Mouse (Mus musculus) right cerebral cortex, postnatal 4 days (tissue): ENCODE measurements around the gene 2310002L09Rik.
"Not testable (repeated sequence)": the region's sequence is repeated elsewhere in the genome, so short reads cannot be mapped to it uniquely, and the experiment has no call there.

Experiments
- DNase-seq: peaks from one replicate; pipeline ENCODE4 v3.0.0-alpha.2; 2022

Gene 2310002L09Rik

DNA sequence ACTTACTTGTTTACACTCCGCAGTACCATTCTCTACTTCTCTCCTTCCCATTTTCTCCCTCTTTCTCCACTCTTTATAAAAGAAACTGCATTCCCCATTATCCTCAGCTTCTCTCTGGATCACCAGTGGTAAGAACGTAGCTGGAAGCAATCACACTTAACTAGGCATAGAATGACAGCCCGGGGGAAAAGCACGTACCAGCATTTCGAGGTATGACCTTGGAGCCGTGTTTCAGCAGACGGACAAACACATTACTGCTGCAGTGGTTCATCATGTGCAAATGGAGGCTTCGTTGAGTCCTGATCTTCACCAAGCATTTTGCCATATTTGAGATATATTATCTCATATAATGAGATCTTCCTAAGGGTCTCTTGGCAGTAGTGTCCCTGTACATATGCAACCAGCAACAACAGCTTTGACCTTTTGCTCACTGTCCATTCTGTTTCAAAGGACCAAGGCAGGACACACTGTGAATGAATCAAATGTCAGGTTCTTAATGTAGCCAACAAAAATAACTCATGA, at the start of gene 2310002L09Rik:
TSS of gene 2310002L09Rik (minus strand) at position 472 of the 522 bp plus-strand sequence.
- DNase-seq: no peak

DNA sequence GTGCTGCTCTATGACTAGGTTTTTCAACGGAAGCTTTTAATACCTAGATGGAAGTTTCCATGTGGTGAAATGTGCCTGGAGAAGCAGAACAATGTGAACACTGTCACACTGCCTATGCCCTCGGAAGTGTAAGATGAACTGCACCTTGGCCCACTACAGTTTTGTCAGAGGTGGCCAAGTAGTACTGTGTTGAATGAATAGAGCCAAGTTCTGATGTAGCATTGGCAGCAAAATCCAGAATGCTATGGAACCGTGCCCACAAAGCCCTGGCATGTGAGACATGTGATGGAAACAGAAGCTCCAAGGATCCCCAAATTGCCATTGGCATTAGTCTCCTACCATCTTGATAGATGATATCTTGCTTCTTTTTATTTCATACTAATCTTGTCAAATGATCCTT, 29.8 kb upstream of the 2310002L09Rik start:
- peak; percentile 2 for DNase-seq

DNA sequence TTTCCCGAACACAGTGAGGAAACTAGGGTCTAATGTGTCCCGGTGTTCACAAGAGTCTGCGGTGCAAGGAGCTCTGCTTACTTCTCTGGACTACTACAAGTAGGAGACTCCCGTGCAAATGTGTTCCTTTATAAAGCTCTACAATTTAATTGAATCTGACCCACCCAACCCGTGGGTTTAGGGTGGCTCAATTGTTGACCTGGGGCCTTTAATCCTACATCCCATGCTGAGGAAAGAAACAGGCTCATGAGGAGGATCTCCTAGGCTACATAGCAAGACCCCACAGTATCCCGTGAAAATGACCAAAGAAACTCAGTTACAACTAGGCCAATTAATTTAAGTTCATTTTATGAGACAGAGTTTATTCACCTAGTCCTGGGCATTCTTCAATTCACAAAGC, 30.0 kb downstream of the 2310002L09Rik start, which contains the start of gene Gm11756:
TSS of gene Gm11756 (minus strand) at position 101 of the 400 bp plus-strand sequence.
- not testable (repeated sequence) for DNase-seq

DNA sequence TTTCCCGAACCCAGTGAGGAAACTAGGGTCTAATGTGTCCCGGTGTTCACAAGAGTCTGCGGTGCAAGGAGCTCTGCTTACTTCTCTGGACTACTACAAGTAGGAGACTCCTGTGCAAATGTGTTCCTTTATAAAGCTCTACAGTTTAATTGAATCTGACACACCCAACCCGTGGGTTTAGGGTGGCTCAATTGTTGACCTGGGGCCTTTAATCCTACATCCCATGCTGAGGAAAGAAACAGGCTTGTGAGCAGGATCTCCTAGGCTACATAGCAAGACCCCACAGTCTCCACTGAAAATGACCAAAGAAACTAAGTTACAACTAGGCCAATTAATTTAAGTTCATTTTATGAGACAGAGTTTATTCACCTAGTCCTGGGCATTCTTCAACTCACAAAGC, 44.8 kb downstream of the 2310002L09Rik start, which contains the start of gene Gm13871:
TSS of gene Gm13871 (minus strand) at position 101 of the 400 bp plus-strand sequence.
- not testable (repeated sequence) for DNase-seq

DNA sequence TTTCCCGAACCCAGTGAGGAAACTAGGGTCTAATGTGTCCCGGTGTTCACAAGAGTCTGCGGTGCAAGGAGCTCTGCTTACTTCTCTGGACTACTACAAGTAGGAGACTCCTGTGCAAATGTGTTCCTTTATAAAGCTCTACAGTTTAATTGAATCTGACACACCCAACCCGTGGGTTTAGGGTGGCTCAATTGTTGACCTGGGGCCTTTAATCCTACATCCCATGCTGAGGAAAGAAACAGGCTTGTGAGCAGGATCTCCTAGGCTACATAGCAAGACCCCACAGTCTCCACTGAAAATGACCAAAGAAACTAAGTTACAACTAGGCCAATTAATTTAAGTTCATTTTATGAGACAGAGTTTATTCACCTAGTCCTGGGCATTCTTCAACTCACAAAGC, 59.6 kb downstream of the 2310002L09Rik start, which contains the start of gene Gm11757:
TSS of gene Gm11757 (minus strand) at position 101 of the 400 bp plus-strand sequence.
- not testable (repeated sequence) for DNase-seq
